Mouse (Mus musculus): ENCODE measurements around the gene Cacna2d3. TPM values are rescaled to one million over a fixed set of nuclear protein-coding genes. Genes with fewer than 3 reads are reported as not detected.

Gene Cacna2d3
- polyA plus RNA-seq, 1 experiment from 2014 or later: 3.3 TPM

DNA sequence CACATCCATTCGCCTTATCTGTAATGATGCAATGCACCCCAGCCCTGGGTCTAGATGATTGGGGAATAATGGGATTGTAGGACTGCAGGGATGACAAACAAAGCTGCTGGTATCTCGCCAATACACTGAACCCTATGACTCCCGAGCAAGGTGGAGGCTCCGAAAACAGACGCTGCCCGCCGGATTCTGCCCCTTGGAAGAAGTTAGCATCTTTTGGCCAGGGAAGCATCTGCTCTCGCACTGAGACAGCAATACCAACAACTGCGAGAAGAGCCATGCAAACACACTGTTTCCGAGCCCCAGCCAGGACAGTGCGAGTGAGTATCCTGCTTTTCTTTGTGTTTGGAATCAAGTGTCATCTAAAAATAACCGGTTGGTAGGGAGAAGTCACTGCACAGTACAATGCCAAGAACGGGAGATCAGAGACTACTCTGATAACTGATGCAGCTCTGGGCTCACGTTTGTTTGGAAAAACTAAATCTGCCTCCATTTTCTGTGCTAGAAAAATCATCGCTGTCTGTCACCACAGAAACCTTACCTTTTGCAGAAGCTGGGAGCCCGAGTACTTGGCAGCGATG is 1.2 kb downstream of the Cacna2d3 start:
- H3K27ac ChIP-seq: no peak overlapping the region
- no peak overlapping the region for H3K9ac ChIP-seq (replicated peaks)
- no peaks in the 10 kb centered on the region for H3K9me3 ChIP-seq
- H3K27me3 ChIP-seq: peaks cover 82% of the 10 kb centered on the region
- 4% methylated on average over 17 of the region's 17 CpGs for WGBS
- H3K4me3 ChIP-seq (replicated peaks): no peak overlapping the region
- H3K4me1 ChIP-seq (replicated peaks): peaks cover 22% of the 10 kb centered on the region
- ATAC-seq (ENCODE audit: insufficient number of reproducible peaks, insufficient read depth, low FRiP score, low TSS enrichment, low read depth): no peak
- H3K4me2 ChIP-seq: peak overlapping the region; percentile 98; the same call in 1 of the 2 replicates
- no peaks in the 10 kb centered on the region for H3K36me3 ChIP-seq

GRCm38 (mm10) chr14:29712621-29713020 is 9.0 kb downstream of the Cacna2d3 start:
- Histone ChIP-seq H3K36me3 (no peaks in the 10 kb centered on the region), H3K4me2 (no peak overlapping the region), H3K27me3 (peaks cover 47% of the 10 kb centered on the region), H3K9me3 (no peaks in the 10 kb centered on the region), H3K27ac (no peak overlapping the region), H3K9ac (replicated peaks) (no peak overlapping the region), H3K4me3 (replicated peaks) (no peak overlapping the region), H3K4me1 (replicated peaks) (no peaks in the 10 kb centered on the region)
- ATAC-seq (ENCODE audit: insufficient number of reproducible peaks, insufficient read depth, low FRiP score, low TSS enrichment, low read depth): no peak
- WGBS: 74% methylated on average over 3 of the region's 3 CpGs

DNA sequence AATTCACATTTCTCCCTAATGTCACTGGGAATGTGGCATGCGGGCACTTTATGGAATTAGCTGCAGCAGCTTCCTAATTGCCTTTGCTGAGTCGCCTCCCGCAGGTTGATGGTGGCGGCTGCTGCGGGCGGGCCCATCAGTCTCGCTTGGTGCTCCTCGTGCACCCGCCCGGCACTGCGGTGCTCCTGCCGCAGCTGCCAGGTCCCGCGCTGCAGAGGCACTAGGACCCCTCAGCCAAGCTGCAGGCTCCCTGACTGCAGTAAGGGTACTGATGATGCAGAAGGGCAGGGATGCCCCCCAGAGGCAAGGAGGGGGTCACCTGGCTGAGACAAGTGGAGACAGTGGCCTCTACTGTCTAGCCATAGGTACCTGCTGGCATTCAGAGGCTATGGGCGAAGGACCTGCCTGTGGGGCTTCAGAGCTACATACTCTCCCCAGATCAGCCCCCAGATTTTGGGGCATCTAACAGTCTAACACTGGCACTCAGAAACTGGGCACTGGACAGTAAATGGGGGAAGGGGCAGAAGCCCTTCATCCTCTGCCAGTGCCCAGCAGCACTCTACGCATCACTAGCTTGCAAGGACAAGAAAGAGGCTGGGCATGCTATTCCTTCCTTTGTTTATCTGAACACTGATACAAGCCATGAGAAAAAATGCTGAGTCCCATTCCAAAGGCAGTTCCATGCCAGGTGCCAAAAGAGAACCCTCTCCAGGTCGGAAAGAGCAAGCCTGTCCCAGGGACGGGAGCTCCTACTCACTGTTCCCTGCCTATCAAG is 13.9 kb downstream of the Cacna2d3 start:
- H3K9ac ChIP-seq (replicated peaks): no peak overlapping the region
- no peaks in the 10 kb centered on the region for H3K9me3 ChIP-seq
- ATAC-seq (ENCODE audit: insufficient number of reproducible peaks, insufficient read depth, low FRiP score, low TSS enrichment, low read depth): no peak
- H3K4me2 ChIP-seq: no peak overlapping the region
- peaks cover 34% of the 10 kb centered on the region for H3K27me3 ChIP-seq
- H3K27ac ChIP-seq: no peak overlapping the region
- H3K4me3 ChIP-seq (replicated peaks): no peak overlapping the region
- H3K4me1 ChIP-seq (replicated peaks): no peaks in the 10 kb centered on the region
- H3K36me3 ChIP-seq: no peaks in the 10 kb centered on the region
- 44% methylated on average over 18 of the region's 18 CpGs for WGBS

GRCm38 (mm10) chr14:29702762-29703161 is 18.9 kb downstream of the Cacna2d3 start:
- no peak for ATAC-seq (ENCODE audit: insufficient number of reproducible peaks, insufficient read depth, low FRiP score, low TSS enrichment, low read depth)

GRCm38 (mm10) chr14:29696131-29696530 is 25.5 kb downstream of the Cacna2d3 start:
- ATAC-seq (ENCODE audit: insufficient number of reproducible peaks, insufficient read depth, low FRiP score, low TSS enrichment, low read depth): no peak
- Histone ChIP-seq H3K9ac (replicated peaks) (no peak overlapping the region), H3K4me3 (replicated peaks) (no peak overlapping the region), H3K27me3 (no peaks in the 10 kb centered on the region; the same call in none of the 2 replicates), H3K9me3 (no peaks in the 10 kb centered on the region), H3K27ac (no peak overlapping the region), H3K4me1 (replicated peaks) (no peaks in the 10 kb centered on the region), H3K4me2 (no peak overlapping the region), H3K36me3 (no peaks in the 10 kb centered on the region)
- WGBS: 7% methylated on average over 3 of the region's 3 CpGs

More at GRCm38 (mm10) chr14:29702762-29703161, 18.9 kb downstream of the Cacna2d3 start:
- no peaks in the 10 kb centered on the region for H3K9me3 ChIP-seq
- no peak overlapping the region for H3K9ac ChIP-seq (replicated peaks)
- H3K36me3 ChIP-seq: no peaks in the 10 kb centered on the region
- 82% methylated on average over 5 of the region's 5 CpGs for WGBS
- no peak overlapping the region for H3K4me2 ChIP-seq
- no peaks in the 10 kb centered on the region for H3K4me1 ChIP-seq (replicated peaks)
- H3K27ac ChIP-seq: no peak overlapping the region
- no peak overlapping the region for H3K4me3 ChIP-seq (replicated peaks)
- H3K27me3 ChIP-seq: peaks cover 17% of the 10 kb centered on the region

GRCm38 (mm10) chr14:29672436-29673050 is 49.1 kb downstream of the Cacna2d3 start:
- no peak overlapping the region for H3K4me2 ChIP-seq
- WGBS: 48% methylated on average over 1 of the region's 1 CpGs
- no peak overlapping the region for H3K4me3 ChIP-seq (replicated peaks)
- no peaks in the 10 kb centered on the region for H3K27me3 ChIP-seq
- no peak overlapping the region for H3K27ac ChIP-seq
- no peaks in the 10 kb centered on the region for H3K4me1 ChIP-seq (replicated peaks)
- H3K36me3 ChIP-seq: no peaks in the 10 kb centered on the region
- no peak for ATAC-seq (ENCODE audit: insufficient number of reproducible peaks, insufficient read depth, low FRiP score, low TSS enrichment, low read depth)
- no peaks in the 10 kb centered on the region for H3K9me3 ChIP-seq
- no peak overlapping the region for H3K9ac ChIP-seq (replicated peaks)

GRCm38 (mm10) chr14:29669826-29670225 is 51.8 kb downstream of the Cacna2d3 start:
- H3K9me3 ChIP-seq: no peaks in the 10 kb centered on the region
- no peaks in the 10 kb centered on the region for H3K36me3 ChIP-seq
- H3K9ac ChIP-seq (replicated peaks): no peak overlapping the region
- 88% methylated on average over 5 of the region's 5 CpGs for WGBS
- H3K4me2 ChIP-seq: no peak overlapping the region
- no peaks in the 10 kb centered on the region for H3K4me1 ChIP-seq (replicated peaks)
- H3K27ac ChIP-seq: no peak overlapping the region
- H3K4me3 ChIP-seq (replicated peaks): no peak overlapping the region
- no peaks in the 10 kb centered on the region for H3K27me3 ChIP-seq
- ATAC-seq (ENCODE audit: insufficient number of reproducible peaks, insufficient read depth, low FRiP score, low TSS enrichment, low read depth): no peak

DNA sequence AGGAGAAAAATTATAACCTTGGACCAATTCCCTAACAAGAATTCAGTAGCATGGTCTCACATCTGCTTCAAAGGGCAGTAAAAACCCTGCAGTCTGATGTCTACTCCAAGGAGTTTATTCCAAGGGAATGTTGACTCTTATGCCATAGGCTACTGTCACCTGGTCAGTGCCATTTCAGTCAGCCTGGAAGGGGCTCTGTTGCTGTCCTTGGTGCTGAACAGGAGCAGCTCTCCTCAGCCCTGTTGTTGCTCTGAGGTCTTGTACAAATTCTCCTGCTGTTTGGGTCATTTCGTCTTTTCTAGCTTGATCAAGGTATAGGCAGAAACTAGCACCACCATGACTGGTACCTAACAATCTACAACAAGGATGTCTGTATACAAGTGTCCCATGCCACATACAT is 64.7 kb downstream of the Cacna2d3 start:
- 44% methylated on average over 1 of the region's 1 CpGs for WGBS

GRCm38 (mm10) chr14:29650591-29650990 is 71.1 kb downstream of the Cacna2d3 start:
- no peaks in the 10 kb centered on the region for H3K4me1 ChIP-seq (replicated peaks)
- no peak overlapping the region for H3K27ac ChIP-seq
- no peaks in the 10 kb centered on the region for H3K36me3 ChIP-seq
- H3K4me3 ChIP-seq (replicated peaks): no peak overlapping the region
- H3K9me3 ChIP-seq: no peaks in the 10 kb centered on the region
- no peak for ATAC-seq (ENCODE audit: insufficient number of reproducible peaks, insufficient read depth, low FRiP score, low TSS enrichment, low read depth)
- H3K4me2 ChIP-seq: no peak overlapping the region
- H3K9ac ChIP-seq (replicated peaks): no peak overlapping the region
- 80% methylated on average over 5 of the region's 5 CpGs for WGBS
- no peaks in the 10 kb centered on the region for H3K27me3 ChIP-seq

More for the DNA sequence above, 64.7 kb downstream of the Cacna2d3 start:
- Histone ChIP-seq H3K9ac (replicated peaks) (no peak overlapping the region), H3K4me3 (replicated peaks) (no peak overlapping the region), H3K36me3 (no peaks in the 10 kb centered on the region), H3K27me3 (no peaks in the 10 kb centered on the region), H3K27ac (no peak overlapping the region), H3K4me1 (replicated peaks) (no peaks in the 10 kb centered on the region), H3K9me3 (no peaks in the 10 kb centered on the region), H3K4me2 (no peak overlapping the region)
- no peak for ATAC-seq (ENCODE audit: insufficient number of reproducible peaks, insufficient read depth, low FRiP score, low TSS enrichment, low read depth)

- Histone ChIP-seq H3K4me3 (replicated peaks) (no peak overlapping the region), H3K27me3 (no peaks in the 10 kb centered on the region), H3K4me2 (no peak overlapping the region), H3K27ac (no peak overlapping the region), H3K4me1 (replicated peaks) (no peaks in the 10 kb centered on the region), H3K9me3 (no peaks in the 10 kb centered on the region), H3K36me3 (no peaks in the 10 kb centered on the region), H3K9ac (replicated peaks) (no peak overlapping the region)
- 79% methylated on average over 6 of the region's 6 CpGs for WGBS
- no peak for ATAC-seq (ENCODE audit: insufficient number of reproducible peaks, insufficient read depth, low FRiP score, low TSS enrichment, low read depth)
Measured at GRCm38 (mm10) chr14:29648721-29649120, 72.9 kb downstream of the Cacna2d3 start.

DNA sequence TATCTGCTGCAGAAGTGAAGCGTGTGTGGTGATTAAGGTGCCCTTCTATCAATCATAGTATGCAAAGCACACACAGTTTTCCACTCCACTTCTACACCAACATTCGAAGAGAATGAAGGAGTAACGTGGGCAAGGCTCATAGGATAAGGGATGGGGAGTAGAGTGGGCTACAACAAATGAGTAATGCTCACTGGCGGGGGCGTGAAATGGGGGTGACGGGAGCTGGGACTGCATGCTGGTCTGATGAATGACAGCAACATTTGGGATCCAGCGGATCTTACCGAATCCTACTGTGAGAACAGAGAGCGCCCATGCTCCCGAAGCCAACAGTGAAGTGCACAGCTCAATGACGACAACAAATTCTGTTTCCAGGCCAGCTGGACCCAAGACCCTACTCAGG is 76.2 kb downstream of the Cacna2d3 start:
- no peak overlapping the region for H3K27ac ChIP-seq
- H3K36me3 ChIP-seq: no peaks in the 10 kb centered on the region
- ATAC-seq (ENCODE audit: insufficient number of reproducible peaks, insufficient read depth, low FRiP score, low TSS enrichment, low read depth): no peak
- H3K9me3 ChIP-seq: no peaks in the 10 kb centered on the region
- no peak overlapping the region for H3K9ac ChIP-seq (replicated peaks)
- H3K27me3 ChIP-seq: no peaks in the 10 kb centered on the region
- H3K4me1 ChIP-seq (replicated peaks): no peaks in the 10 kb centered on the region
- 85% methylated on average over 11 of the region's 11 CpGs for WGBS
- no peak overlapping the region for H3K4me3 ChIP-seq (replicated peaks)
- no peak overlapping the region for H3K4me2 ChIP-seq
